Mouse (Mus musculus) E14TG2a.4 (cell line): ENCODE measurements around the gene Abhd14b.

Source experiments
- H3K27me3 ChIP-seq: 2 replicates; pipeline ENCODE4 v1.6.1; 2014; ENCODE audit warnings: low read length, control low read depth; ENCODE audit not compliant: insufficient read depth
- H3K36me3 ChIP-seq: 2 replicates; pipeline ENCODE4 v1.6.1; 2014; ENCODE audit warnings: low read length, control low read depth; ENCODE audit not compliant: insufficient read depth
- H3K4me1 ChIP-seq: replicated peaks from 2 replicates; pipeline ENCODE4 v1.6.1; 2014; ENCODE audit warnings: low read depth, low read length, control low read depth
- H3K4me3 ChIP-seq: replicated peaks from 2 replicates; pipeline ENCODE4 v1.5.1; 2014; ENCODE audit warnings: mild to moderate bottlenecking, low read length
- H3K9me3 ChIP-seq: 2 replicates; pipeline ENCODE4 v1.6.1; 2014; ENCODE audit warnings: low read length, control low read depth
- CTCF ChIP-seq: conservative IDR thresholded peaks from 2 replicates; pipeline ENCODE4 v1.5.1; 2014; ENCODE audit warnings: low read length
- NANOG ChIP-seq: IDR thresholded peaks from 2 replicates; pipeline ENCODE4 v1.6.1; 2014; ENCODE audit warnings: borderline replicate concordance, low read length, mixed read lengths
- POU5F1 ChIP-seq: IDR thresholded peaks from 2 replicates; pipeline ENCODE4 v1.6.1; 2014; ENCODE audit warnings: low read length, borderline replicate concordance

Abhd14b gene

DNA sequence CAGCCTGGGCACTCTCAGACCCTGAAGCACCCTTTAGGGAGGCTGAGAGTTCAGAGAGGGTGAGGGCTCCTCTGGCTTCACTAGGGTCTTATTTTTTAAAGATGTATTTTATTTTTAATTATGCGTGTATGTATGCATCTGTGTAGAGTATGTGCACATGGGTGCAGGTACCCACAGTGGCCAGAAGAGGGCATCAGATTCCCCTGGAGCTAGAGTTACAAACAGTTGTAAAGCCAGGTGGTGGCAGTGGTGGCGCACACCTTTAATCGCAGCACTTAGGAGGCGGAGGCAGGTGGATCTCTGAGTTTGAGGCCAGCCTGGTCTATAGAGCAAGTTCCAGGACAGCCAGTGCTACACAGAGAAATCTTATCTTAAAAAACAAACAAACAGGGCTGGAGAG, 38.2 kb upstream of the Abhd14b start:
- H3K9me3 ChIP-seq, result no peaks in the 10 kb centered on the region
- peak; percentile 38; the same call in 1 of the 2 replicates for TF ChIP-seq CTCF
- no peak for TF ChIP-seq POU5F1
- peaks cover 4% of the 10 kb centered on the region; the same call in 1 of the 2 replicates for H3K4me1 ChIP-seq
- H3K27me3 ChIP-seq, result peaks cover 18% of the 10 kb centered on the region
- no peaks in the 10 kb centered on the region for H3K36me3 ChIP-seq
- H3K4me3 ChIP-seq, result no peak overlapping the region

- Histone ChIP-seq H3K27me3 (peaks cover 20% of the 10 kb centered on the region), H3K36me3 (no peaks in the 10 kb centered on the region), H3K9me3 (no peaks in the 10 kb centered on the region), H3K4me1 (peaks cover 4% of the 10 kb centered on the region; the same call in 1 of the 2 replicates), H3K4me3 (no peak overlapping the region)
- no peak for TF ChIP-seq CTCF
- no peak for TF ChIP-seq POU5F1
- no peak for TF ChIP-seq NANOG
Observed at GRCm38 (mm10) chr9:106410086-106410650, 37.1 kb upstream of the Abhd14b start.

DNA sequence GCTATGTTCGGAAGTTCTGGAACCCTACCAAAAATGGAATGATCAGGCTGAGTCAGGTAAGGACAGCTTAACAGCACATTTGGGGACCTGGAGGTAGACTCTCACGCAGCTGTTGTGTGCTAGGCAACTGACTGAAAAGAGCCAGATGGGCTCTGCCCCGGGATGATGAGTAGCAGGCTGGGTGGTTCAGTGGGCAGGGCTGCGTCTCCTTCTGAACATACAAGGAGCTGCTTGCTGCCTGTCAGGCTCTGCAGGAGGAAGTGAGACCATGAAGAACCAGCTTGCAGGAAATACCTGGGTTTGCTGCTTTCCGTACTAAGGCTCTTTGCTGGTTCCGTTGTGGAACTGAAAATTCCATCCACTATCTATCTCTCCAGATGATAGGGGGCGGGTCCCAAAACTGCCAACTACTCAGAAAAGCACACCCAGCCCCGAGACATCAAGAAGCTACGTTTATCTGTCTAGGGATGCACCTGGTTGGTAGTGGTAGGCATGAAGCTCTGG, 36.1 kb upstream of the Abhd14b start:
- Histone ChIP-seq H3K4me1 (no peaks in the 10 kb centered on the region), H3K36me3 (no peaks in the 10 kb centered on the region), H3K27me3 (peaks cover 18% of the 10 kb centered on the region), H3K9me3 (no peaks in the 10 kb centered on the region), H3K4me3 (no peak overlapping the region)
- TF ChIP-seq NANOG (no peak), CTCF (no peak), POU5F1 (no peak)

DNA sequence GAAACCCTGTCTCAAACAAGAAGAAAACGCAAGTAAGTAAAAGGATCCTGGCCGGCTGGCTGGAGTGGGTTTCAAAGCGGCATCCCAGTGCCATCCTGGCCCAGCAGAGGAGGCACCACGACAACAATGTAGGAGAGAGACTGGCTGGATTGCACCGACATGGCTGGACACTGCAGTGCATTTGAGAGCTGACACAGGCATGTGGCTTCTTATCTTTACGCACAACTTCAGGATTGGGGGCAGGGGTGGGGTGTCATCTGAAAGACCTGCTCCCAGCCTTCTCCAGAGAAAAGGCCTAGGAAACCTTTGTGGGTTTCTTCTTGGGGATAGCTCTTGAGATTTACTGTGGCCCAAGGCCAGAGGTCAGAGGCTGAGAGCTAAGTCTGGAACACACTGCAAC, 35.5 kb upstream of the Abhd14b start:
- H3K9me3 ChIP-seq, result no peaks in the 10 kb centered on the region
- H3K4me1 ChIP-seq, result no peaks in the 10 kb centered on the region
- no peak for TF ChIP-seq POU5F1
- TF ChIP-seq NANOG, result no peak
- no peak for TF ChIP-seq CTCF
- no peaks in the 10 kb centered on the region for H3K36me3 ChIP-seq
- no peak overlapping the region for H3K4me3 ChIP-seq
- H3K27me3 ChIP-seq, result peaks cover 13% of the 10 kb centered on the region

GRCm38 (mm10) chr9:106412210-106412609, 35.0 kb upstream of the Abhd14b start:
- H3K4me3 ChIP-seq, result no peak overlapping the region
- TF ChIP-seq NANOG, result no peak
- TF ChIP-seq POU5F1, result no peak
- TF ChIP-seq CTCF, result no peak
- no peaks in the 10 kb centered on the region for H3K36me3 ChIP-seq
- no peaks in the 10 kb centered on the region for H3K9me3 ChIP-seq
- peaks cover 4% of the 10 kb centered on the region for H3K4me1 ChIP-seq
- H3K27me3 ChIP-seq, result peaks cover 12% of the 10 kb centered on the region

GRCm38 (mm10) chr9:106413606-106414005, 33.7 kb upstream of the Abhd14b start:
- no peaks in the 10 kb centered on the region for H3K9me3 ChIP-seq
- no peak for TF ChIP-seq POU5F1
- TF ChIP-seq NANOG, result no peak
- no peak for TF ChIP-seq CTCF
- no peaks in the 10 kb centered on the region for H3K36me3 ChIP-seq
- no peak overlapping the region for H3K4me3 ChIP-seq
- peaks cover 15% of the 10 kb centered on the region for H3K27me3 ChIP-seq
- H3K4me1 ChIP-seq, result peaks cover 18% of the 10 kb centered on the region

GRCm38 (mm10) chr9:106416826-106417225, 30.4 kb upstream of the Abhd14b start:
- no peak for TF ChIP-seq POU5F1
- no peak for TF ChIP-seq CTCF
- TF ChIP-seq NANOG, result no peak
- Histone ChIP-seq H3K4me1 (peaks cover 45% of the 10 kb centered on the region), H3K27me3 (peaks cover 17% of the 10 kb centered on the region), H3K4me3 (no peak overlapping the region), H3K9me3 (no peaks in the 10 kb centered on the region), H3K36me3 (no peaks in the 10 kb centered on the region)

DNA sequence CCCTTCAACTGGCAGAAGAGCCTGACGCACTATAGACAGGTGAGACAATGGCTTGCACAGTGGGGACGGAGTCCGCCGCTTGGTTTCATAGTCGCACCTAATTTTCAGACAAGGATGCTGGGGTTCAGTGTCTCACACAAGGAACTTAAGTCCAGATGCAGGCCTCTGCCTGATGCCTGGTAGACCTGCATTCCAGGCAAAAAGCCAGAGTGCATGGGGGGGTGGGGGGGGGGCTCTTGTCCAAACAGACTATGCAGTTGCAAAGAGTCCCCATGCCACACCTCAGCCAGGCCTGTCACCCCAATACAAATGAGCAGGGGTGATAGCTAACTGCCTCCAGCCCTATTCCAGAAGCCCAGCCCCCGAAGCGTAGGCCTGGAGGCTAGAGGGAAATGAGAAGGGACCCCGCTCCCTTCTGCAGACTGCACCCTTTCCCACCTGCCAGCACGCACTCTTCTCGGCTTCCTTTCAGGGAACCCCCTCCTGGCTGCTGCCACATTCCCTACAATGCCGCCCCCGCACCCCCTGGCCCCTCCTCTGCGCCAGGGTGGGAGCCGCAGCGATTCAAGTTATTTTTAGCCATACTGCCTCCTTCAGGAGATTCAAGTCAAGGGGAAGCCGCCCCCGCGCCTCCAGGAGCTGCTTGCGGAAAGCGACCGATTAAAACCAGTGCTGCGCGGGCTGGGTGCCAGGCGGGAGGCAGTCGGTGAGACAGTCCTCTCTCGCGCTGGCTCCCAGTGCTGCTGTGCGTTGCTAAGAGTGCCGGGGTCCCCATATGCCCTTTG, 29.2 kb upstream of the Abhd14b start:
- Histone ChIP-seq H3K4me1 (peaks cover 48% of the 10 kb centered on the region), H3K9me3 (no peaks in the 10 kb centered on the region), H3K36me3 (no peaks in the 10 kb centered on the region)

More for the DNA sequence above, 29.2 kb upstream of the Abhd14b start:
- TF ChIP-seq CTCF, result no peak
- TF ChIP-seq POU5F1, result no peak
- TF ChIP-seq NANOG, result no peak
- Histone ChIP-seq H3K4me3 (peak overlapping the region; percentile 68), H3K27me3 (peaks cover 17% of the 10 kb centered on the region)
